Mouse (Mus musculus): ENCODE data around the gene 2810459M11Rik. TPM values are rescaled to one million over a fixed set of nuclear protein-coding genes. Genes with fewer than 3 reads are reported as not detected.

Gene 2810459M11Rik
- total and polyA plus RNA-seq, 2 experiments from 2014 or later: not detected

- no peak for ATAC-seq (ENCODE audit: insufficient read depth, low read depth)
- WGBS: 60% methylated on average over 3 of the region's 3 CpGs
Measured at GRCm38 (mm10) chr1:86054943-86055342, 9.3 kb downstream of the 2810459M11Rik start.

GRCm38 (mm10) chr1:86056284-86056683, 10.6 kb downstream of the 2810459M11Rik start:
- Histone ChIP-seq H3K4me2 (ENCODE audit: low read depth, low read length) (no peak overlapping the region), H3K9ac (replicated peaks; ENCODE audit: low read depth, low read length) (no peak overlapping the region), H3K27ac (ENCODE audit: low read depth) (no peak overlapping the region), H3K36me3 (replicated peaks; ENCODE audit: control insufficient read depth, insufficient read depth, low read length) (no peaks in the 10 kb centered on the region), H3K27me3 (ENCODE audit: control insufficient read depth, insufficient read depth, low read length) (no peaks in the 10 kb centered on the region), H3K9me3 (replicated peaks; ENCODE audit: control insufficient read depth, low read length) (no peaks in the 10 kb centered on the region), H3K4me1 (ENCODE audit: control insufficient read depth, insufficient read depth) (peaks cover 7% of the 10 kb centered on the region; the same call in 1 of the 2 replicates), H3K4me3 (ENCODE audit: low read depth, low read length) (no peak overlapping the region)
- no peak for ATAC-seq (ENCODE audit: insufficient read depth, low read depth)
- no peak for TF ChIP-seq CTCF (IDR thresholded peaks at IDR 0.05; ENCODE audit: low read depth)
- no peak for TF ChIP-seq EP300 (IDR thresholded peaks at IDR 0.05; ENCODE audit: low read depth)
- DNase-seq (ENCODE audit: low spot score): no peak
- 86% methylated on average over 4 of the region's 4 CpGs for WGBS

More at GRCm38 (mm10) chr1:86054943-86055342, 9.3 kb downstream of the 2810459M11Rik start:
- TF ChIP-seq CTCF (IDR thresholded peaks at IDR 0.05; ENCODE audit: low read depth): no peak
- TF ChIP-seq EP300 (IDR thresholded peaks at IDR 0.05; ENCODE audit: low read depth): no peak
- Histone ChIP-seq H3K9ac (replicated peaks; ENCODE audit: low read depth, low read length) (no peak overlapping the region), H3K4me1 (ENCODE audit: control insufficient read depth, insufficient read depth) (peaks cover 7% of the 10 kb centered on the region; the same call in 1 of the 2 replicates), H3K4me3 (ENCODE audit: low read depth, low read length) (no peak overlapping the region), H3K9me3 (replicated peaks; ENCODE audit: control insufficient read depth, low read length) (no peaks in the 10 kb centered on the region), H3K4me2 (ENCODE audit: low read depth, low read length) (no peak overlapping the region), H3K27me3 (ENCODE audit: control insufficient read depth, insufficient read depth, low read length) (no peaks in the 10 kb centered on the region), H3K36me3 (replicated peaks; ENCODE audit: control insufficient read depth, insufficient read depth, low read length) (no peaks in the 10 kb centered on the region), H3K27ac (ENCODE audit: low read depth) (no peak overlapping the region)
- no peak for DNase-seq (ENCODE audit: low spot score)

- Histone ChIP-seq H3K27ac (ENCODE audit: low read depth) (peak overlapping the region; percentile 22; the same call in 1 of the 2 replicates), H3K4me3 (ENCODE audit: low read depth, low read length) (peak overlapping the region; percentile 42), H3K4me1 (ENCODE audit: control insufficient read depth, insufficient read depth) (no peaks in the 10 kb centered on the region), H3K36me3 (replicated peaks; ENCODE audit: control insufficient read depth, insufficient read depth, low read length) (no peaks in the 10 kb centered on the region), H3K4me2 (ENCODE audit: low read depth, low read length) (peak overlapping the region; percentile 71), H3K9ac (replicated peaks; ENCODE audit: low read depth, low read length) (peak overlapping the region; percentile 54; the same call in 1 of the 2 replicates), H3K9me3 (replicated peaks; ENCODE audit: control insufficient read depth, low read length) (no peaks in the 10 kb centered on the region), H3K27me3 (ENCODE audit: control insufficient read depth, insufficient read depth, low read length) (no peaks in the 10 kb centered on the region)
- TF ChIP-seq CTCF (IDR thresholded peaks at IDR 0.05; ENCODE audit: low read depth): peak; percentile 86
- TF ChIP-seq EP300 (IDR thresholded peaks at IDR 0.05; ENCODE audit: low read depth): no peak
- ATAC-seq (ENCODE audit: insufficient read depth, low read depth): peak; percentile 83
- 10% methylated on average over 21 of the region's 21 CpGs for WGBS
- DNase-seq (ENCODE audit: low spot score): peak; percentile 88
Measured at GRCm38 (mm10) chr1:86058856-86059769, 13.4 kb downstream of the 2810459M11Rik start.

- no peaks in the 10 kb centered on the region for H3K27me3 ChIP-seq (ENCODE audit: control insufficient read depth, insufficient read depth, low read length)
- H3K36me3 ChIP-seq (replicated peaks; ENCODE audit: control insufficient read depth, insufficient read depth, low read length): no peaks in the 10 kb centered on the region
- WGBS: 83% methylated on average over 6 of the region's 6 CpGs
- ATAC-seq (ENCODE audit: insufficient read depth, low read depth): no peak
- TF ChIP-seq CTCF (IDR thresholded peaks at IDR 0.05; ENCODE audit: low read depth) (no peak), EP300 (IDR thresholded peaks at IDR 0.05; ENCODE audit: low read depth) (no peak)
- no peak overlapping the region for H3K4me3 ChIP-seq (ENCODE audit: low read depth, low read length)
- H3K4me1 ChIP-seq (ENCODE audit: control insufficient read depth, insufficient read depth): peaks cover 13% of the 10 kb centered on the region
- DNase-seq (ENCODE audit: low spot score): no peak
- H3K27ac ChIP-seq (ENCODE audit: low read depth): no peak overlapping the region
- no peaks in the 10 kb centered on the region for H3K9me3 ChIP-seq (replicated peaks; ENCODE audit: control insufficient read depth, low read length)
- H3K9ac ChIP-seq (replicated peaks; ENCODE audit: low read depth, low read length): no peak overlapping the region
- no peak overlapping the region for H3K4me2 ChIP-seq (ENCODE audit: low read depth, low read length)
Measured at GRCm38 (mm10) chr1:86062523-86062922, 16.9 kb downstream of the 2810459M11Rik start.

GRCm38 (mm10) chr1:86064271-86064991, 18.8 kb downstream of the 2810459M11Rik start, which contains the start of gene Psmd1:
Gene Psmd1, plus strand, starts transcription at chr1:86064387.
- peak; percentile 93 for DNase-seq (ENCODE audit: low spot score)
- Histone ChIP-seq H3K36me3 (replicated peaks; ENCODE audit: control insufficient read depth, insufficient read depth, low read length) (no peaks in the 10 kb centered on the region), H3K4me1 (ENCODE audit: control insufficient read depth, insufficient read depth) (peaks cover 13% of the 10 kb centered on the region), H3K27me3 (ENCODE audit: control insufficient read depth, insufficient read depth, low read length) (no peaks in the 10 kb centered on the region), H3K27ac (ENCODE audit: low read depth) (peak within 1 kb of the TSS; percentile 81), H3K4me2 (ENCODE audit: low read depth, low read length) (peak within 1 kb of the TSS; percentile 74), H3K4me3 (ENCODE audit: low read depth, low read length) (peak within 1 kb of the TSS; percentile 95), H3K9me3 (replicated peaks; ENCODE audit: control insufficient read depth, low read length) (no peaks in the 10 kb centered on the region), H3K9ac (replicated peaks; ENCODE audit: low read depth, low read length) (peak within 1 kb of the TSS; percentile 99)
- TF ChIP-seq CTCF (IDR thresholded peaks at IDR 0.05; ENCODE audit: low read depth) (peak; percentile 88), EP300 (IDR thresholded peaks at IDR 0.05; ENCODE audit: low read depth) (peak; percentile 89)
- WGBS: under 1% methylated on average over 46 of the region's 47 CpGs
- peak; percentile 90 for ATAC-seq (ENCODE audit: insufficient read depth, low read depth)
